Mouse (Mus musculus): Measurements from ENCODE around the gene Bod1l. TPM values are rescaled to one million over a fixed set of nuclear protein-coding genes. Genes with fewer than 3 reads are reported as not detected.

The Bod1l gene
- total RNA-seq, 1 experiment from 2014 or later, result 40.3 TPM

Other genes starting within 250 kb of the Bod1l start
- 27.6 to 34.8 TPM (median 34.8 TPM) in 3 replicates for gene Rab28, start 136.2 kb downstream of the Bod1l start, total RNA-seq (2017)
- gene Nkx3-2, start 79.8 kb downstream of the Bod1l start, total RNA-seq (2017), result not detected in 3 replicates
- not detected in 3 replicates for gene Gm16223, start 223.6 kb upstream of the Bod1l start, total RNA-seq (2017)

All from monocyte, adult 5-6 weeks (primary cell).